Mouse (Mus musculus) forebrain, postnatal 0 days (tissue): Measurements from ENCODE around the gene Farp1. TPM values are rescaled to one million over a fixed set of nuclear protein-coding genes. Genes with fewer than 3 reads are reported as not detected.

Experiments
- ATAC-seq: fragments of 200-750 bp; cut with Nextera tagmentation; 2 replicates; pipeline ENCODE4 v1.8.0; 2017; ENCODE audit warnings: mild to moderate bottlenecking, moderate library complexity
- DNase-seq: peaks from one replicate; pipeline ENCODE4 v3.0.0-alpha.2; 2015
- H3K27ac ChIP-seq: fragments of 300-500 bp; sonication (generic); 2 replicates; pipeline ENCODE4 v1.5.1; 2014; ENCODE audit warnings: low read depth, mild to moderate bottlenecking, antibody characterized with exemption, low read length, moderate library complexity, mixed read lengths
- H3K27me3 ChIP-seq: fragments of 300-500 bp; sonication (generic); 2 replicates; pipeline ENCODE4 v1.6.1; 2014; ENCODE audit warnings: mild to moderate bottlenecking, low read length, mixed read lengths; ENCODE audit not compliant: insufficient read depth
- H3K36me3 ChIP-seq: fragments of 300-500 bp; sonication (generic); 2 replicates; pipeline ENCODE4 v1.6.1; 2014; ENCODE audit warnings: mild to moderate bottlenecking, moderate library complexity; ENCODE audit not compliant: insufficient read depth
- H3K4me1 ChIP-seq: fragments of 300-500 bp; sonication (generic); 2 replicates; pipeline ENCODE4 v1.6.1; 2014; ENCODE audit warnings: antibody characterized with exemption; ENCODE audit not compliant: insufficient read depth
- H3K4me2 ChIP-seq: fragments of 300-500 bp; sonication (generic); 2 replicates; pipeline ENCODE4 v1.6.1; 2014; ENCODE audit warnings: low read depth, mild to moderate bottlenecking, moderate library complexity
- H3K4me3 ChIP-seq: fragments of 300-500 bp; sonication (generic); 2 replicates; pipeline ENCODE4 v1.5.1; 2014; ENCODE audit warnings: low read depth, low read length, mixed read lengths
- H3K9ac ChIP-seq: fragments of 300-500 bp; sonication (generic); 2 replicates; pipeline ENCODE4 v1.6.1; 2014; ENCODE audit warnings: mild to moderate bottlenecking
- H3K9me3 ChIP-seq: fragments of 300-500 bp; sonication (generic); 2 replicates; pipeline ENCODE4 v1.6.1; 2016; ENCODE audit warnings: low read length
- CTCF ChIP-seq: sonication (generic); IDR thresholded peaks from 2 replicates; pipeline ENCODE4 v1.5.1; 2016; ENCODE audit warnings: antibody characterized with exemption, control low read depth, low read depth
- WGBS: fragments of 180-500 bp; shearing (Covaris S2); extraction: QIAGEN DNeasy Blood & Tissue Kit; methylation state at CpG from one replicate; pipeline ENCODE4 v1.1.7; 2014; 5-methylcytosine and 5-hydroxymethylcytosine counted together
- polyA plus RNA-seq: library from polyadenylated mRNA; unstranded; fragments of >200 nt; fragmentation: Nextera tagmentation; extraction: Ambion mirVana; gene quantifications from 2 replicates; pipeline ENCODE4 v1.2.1, GENCODE M21; 2015
- total RNA-seq: library from RNA; depleted of rRNA; stranded (reverse); fragments of >200 nt; gene quantifications from 2 replicates; pipeline ENCODE4 v1.2.3, GENCODE M21; 2014

Farp1 gene
- total and polyA plus RNA-seq, 2 experiments from 2014 or later = 48.3 to 120 TPM

DNA sequence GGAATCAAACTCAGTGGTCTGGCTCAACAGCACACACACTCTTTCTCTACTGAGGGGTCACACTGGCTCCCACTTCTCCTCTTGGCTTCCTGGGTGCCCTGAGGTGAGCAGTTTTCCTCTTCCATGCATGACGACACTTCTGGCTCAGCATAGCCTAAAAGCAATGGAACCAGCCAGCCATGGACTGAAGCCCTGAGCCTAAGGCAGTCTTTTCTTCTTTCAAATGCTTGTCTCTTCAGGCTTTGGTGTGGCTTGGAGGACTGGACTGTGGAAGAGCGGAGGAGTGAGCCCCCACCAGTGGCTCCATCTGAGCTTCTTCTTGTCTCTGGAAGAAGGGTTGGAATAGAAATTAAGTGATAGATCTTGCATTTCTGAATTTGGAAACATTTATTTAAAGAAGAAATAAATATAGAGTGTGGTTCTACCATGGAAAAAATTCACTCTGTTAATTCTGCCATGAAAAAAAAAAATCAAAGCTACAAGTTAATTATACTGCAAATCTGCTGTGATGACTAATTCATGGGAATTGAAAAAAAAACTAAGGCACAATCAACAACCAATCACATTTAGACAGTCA lies 19.8 kb upstream of the Farp1 start:
- no peaks in the 10 kb centered on the region for H3K27me3 ChIP-seq
- peak; percentile 40; the same call in 1 of the 2 replicates for ATAC-seq
- no peaks in the 10 kb centered on the region for H3K36me3 ChIP-seq
- peak; percentile 36 for DNase-seq
- no peak overlapping the region for H3K4me2 ChIP-seq
- H3K4me1 ChIP-seq = no peaks in the 10 kb centered on the region
- TF ChIP-seq CTCF = no peak
- H3K9me3 ChIP-seq = no peaks in the 10 kb centered on the region
- no peak overlapping the region for H3K9ac ChIP-seq
- peak overlapping the region; percentile 48 for H3K27ac ChIP-seq
- 66% methylated on average over 2 of the region's 2 CpGs for WGBS
- no peak overlapping the region for H3K4me3 ChIP-seq

- H3K9ac ChIP-seq = no peak overlapping the region
- no peak for TF ChIP-seq CTCF
- H3K4me2 ChIP-seq = no peak overlapping the region
- no peak overlapping the region for H3K4me3 ChIP-seq
- no peak for DNase-seq
- H3K4me1 ChIP-seq = no peaks in the 10 kb centered on the region
- H3K36me3 ChIP-seq = no peaks in the 10 kb centered on the region
- H3K9me3 ChIP-seq = no peaks in the 10 kb centered on the region
- H3K27ac ChIP-seq = no peak overlapping the region
- no peaks in the 10 kb centered on the region for H3K27me3 ChIP-seq
- no peak for ATAC-seq
- WGBS = 53% methylated on average over 5 of the region's 5 CpGs
These were observed 12.6 kb upstream of the Farp1 start for GRCm38 (mm10) chr14:121022403-121022802.

DNA sequence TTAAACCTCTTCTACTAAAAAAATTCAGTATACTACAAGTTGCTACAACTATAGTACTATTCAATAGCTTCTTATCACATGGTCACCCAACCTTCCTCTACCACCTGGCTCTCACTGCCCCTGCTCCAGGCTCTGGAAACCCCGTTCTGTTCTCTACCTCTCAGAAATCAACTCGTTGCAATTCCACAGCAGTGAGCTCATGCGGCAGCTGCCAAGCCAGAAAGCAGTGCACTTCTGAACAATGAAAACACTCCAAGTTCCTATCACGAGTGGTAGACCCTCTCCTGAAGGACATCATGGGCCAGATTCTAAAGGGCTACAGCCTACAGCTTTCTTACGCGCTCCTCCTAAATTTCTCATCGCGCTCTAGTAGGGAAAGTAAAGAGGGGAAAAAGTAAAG lies 9.6 kb upstream of the Farp1 start:
- Histone ChIP-seq H3K4me1 (no peaks in the 10 kb centered on the region), H3K27ac (no peak overlapping the region), H3K36me3 (no peaks in the 10 kb centered on the region), H3K9ac (no peak overlapping the region), H3K4me2 (no peak overlapping the region), H3K4me3 (no peak overlapping the region), H3K27me3 (no peaks in the 10 kb centered on the region), H3K9me3 (no peaks in the 10 kb centered on the region)
- DNase-seq (no peak), ATAC-seq (no peak)
- no peak for TF ChIP-seq CTCF
- WGBS = 69% methylated on average over 8 of the region's 8 CpGs

DNA sequence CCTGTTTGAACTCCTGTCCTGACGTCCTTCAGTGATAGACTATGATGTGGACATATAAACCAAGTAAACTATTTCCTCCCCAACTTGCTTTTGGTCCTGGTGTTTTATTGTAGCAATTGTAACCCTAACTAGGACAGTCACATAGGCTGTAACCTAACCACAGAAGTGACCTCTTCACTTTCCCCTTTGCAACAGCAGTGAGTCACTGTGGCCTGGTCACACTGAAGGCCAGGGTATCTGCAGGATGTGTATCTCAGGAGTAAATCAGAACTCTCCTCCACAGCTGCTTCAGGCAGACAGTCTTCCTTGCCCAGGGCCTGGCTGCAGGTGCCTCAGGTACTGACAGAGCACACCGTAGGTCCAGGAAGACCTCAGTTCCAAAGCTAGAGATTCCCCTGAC lies 3.6 kb upstream of the Farp1 start:
- 87% methylated on average over 2 of the region's 2 CpGs for WGBS
- no peak for TF ChIP-seq CTCF
- no peaks in the 10 kb centered on the region for H3K27me3 ChIP-seq

GRCm38 (mm10) chr14:121034525-121034924 lies 475 bp upstream of the Farp1 start:
- 14% methylated on average over 10 of the region's 10 CpGs for WGBS
- Histone ChIP-seq H3K4me2 (peak overlapping the region; percentile 90), H3K9ac (peak overlapping the region; percentile 98), H3K27me3 (no peaks in the 10 kb centered on the region), H3K27ac (peak overlapping the region; percentile 92), H3K36me3 (no peaks in the 10 kb centered on the region), H3K4me3 (peak overlapping the region; percentile 81), H3K9me3 (no peaks in the 10 kb centered on the region), H3K4me1 (peaks cover 24% of the 10 kb centered on the region)
- ATAC-seq (no peak), DNase-seq (no peak)
- TF ChIP-seq CTCF = no peak

More for the DNA sequence above, 3.6 kb upstream of the Farp1 start:
- Histone ChIP-seq H3K4me2 (no peak overlapping the region), H3K9ac (no peak overlapping the region), H3K9me3 (no peaks in the 10 kb centered on the region), H3K4me1 (peaks cover 8% of the 10 kb centered on the region), H3K4me3 (no peak overlapping the region), H3K27ac (no peak overlapping the region), H3K36me3 (no peaks in the 10 kb centered on the region)
- DNase-seq (no peak), ATAC-seq (no peak)

- H3K9me3 ChIP-seq = no peaks in the 10 kb centered on the region
- WGBS = 4% methylated on average over 82 of the region's 100 CpGs
- H3K36me3 ChIP-seq = no peaks in the 10 kb centered on the region
These were observed 868 bp downstream of the Farp1 start for GRCm38 (mm10) chr14:121035663-121036473.

GRCm38 (mm10) chr14:121036612-121037221 lies 1.7 kb downstream of the Farp1 start:
- H3K9ac ChIP-seq = peak overlapping the region; percentile 98
- H3K36me3 ChIP-seq = no peaks in the 10 kb centered on the region
- no peaks in the 10 kb centered on the region for H3K27me3 ChIP-seq
- H3K27ac ChIP-seq = peak overlapping the region; percentile 92
- DNase-seq = peak; percentile 50
- H3K4me2 ChIP-seq = peak overlapping the region; percentile 90
- peak overlapping the region; percentile 81 for H3K4me3 ChIP-seq
- TF ChIP-seq CTCF = 0 out of 2 replicates have a peak, but pooled peaks have one; percentile 18
- H3K4me1 ChIP-seq = peaks cover 24% of the 10 kb centered on the region
- 1% methylated on average over 19 of the region's 19 CpGs for WGBS
- ATAC-seq = no peak
- no peaks in the 10 kb centered on the region for H3K9me3 ChIP-seq

More at GRCm38 (mm10) chr14:121035663-121036473, 868 bp downstream of the Farp1 start:
- Histone ChIP-seq H3K4me1 (peaks cover 24% of the 10 kb centered on the region), H3K27me3 (no peaks in the 10 kb centered on the region), H3K27ac (peak overlapping the region; percentile 92), H3K4me2 (peak overlapping the region; percentile 90), H3K4me3 (peak overlapping the region; percentile 81), H3K9ac (peak overlapping the region; percentile 98)
- DNase-seq = peak; percentile 75
- ATAC-seq = peak; percentile 48
- peak; percentile 47 for TF ChIP-seq CTCF
